Mouse (Mus musculus): ENCODE results near the gene Wdr93.
"Not testable (repeated sequence)": the region's sequence is repeated elsewhere in the genome, so short reads cannot be mapped to it uniquely, and the experiment has no call there.

Gene Wdr93

DNA sequence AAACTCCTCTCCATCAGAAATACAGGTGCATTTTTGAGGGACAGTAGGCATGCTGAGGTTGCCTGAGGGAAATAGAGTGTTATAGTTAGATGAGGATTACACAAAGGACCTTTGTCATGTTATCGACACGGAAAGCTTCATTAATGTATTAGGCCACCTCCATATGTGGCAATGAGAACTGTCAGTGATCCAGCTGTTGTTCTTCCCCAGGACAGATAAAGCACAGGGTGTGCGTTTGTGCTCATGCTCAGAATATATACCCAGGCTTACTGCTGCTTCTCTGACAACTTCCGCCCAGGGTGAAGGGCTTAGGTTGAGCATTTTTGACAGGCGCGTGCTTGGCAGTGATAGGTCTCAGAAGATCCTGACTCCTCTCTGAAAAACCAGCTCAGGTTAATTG, 6.5 kb downstream of the Wdr93 start:
- no peak for DNase-seq (ENCODE audit: low read depth)

DNA sequence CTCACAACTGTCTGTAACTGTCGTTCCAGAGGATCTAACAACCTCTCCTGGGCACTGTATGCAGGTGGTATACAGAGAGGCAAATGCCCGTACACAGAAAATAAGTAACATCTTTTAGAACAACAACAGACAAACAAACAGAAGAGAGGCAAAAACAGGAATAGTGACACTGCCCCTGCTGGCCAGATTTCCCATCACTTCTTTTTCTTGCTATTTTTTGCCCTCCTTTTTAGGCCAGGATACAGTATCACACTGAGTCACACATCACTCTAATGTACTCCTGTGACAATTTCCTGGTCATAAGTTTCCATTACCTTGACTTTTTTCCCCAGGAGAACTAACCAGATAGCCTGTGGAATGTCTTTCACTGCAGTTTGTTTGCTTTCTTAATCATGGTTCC, 13.4 kb downstream of the Wdr93 start:
- DNase-seq (ENCODE audit: low read depth), result no peak

DNA sequence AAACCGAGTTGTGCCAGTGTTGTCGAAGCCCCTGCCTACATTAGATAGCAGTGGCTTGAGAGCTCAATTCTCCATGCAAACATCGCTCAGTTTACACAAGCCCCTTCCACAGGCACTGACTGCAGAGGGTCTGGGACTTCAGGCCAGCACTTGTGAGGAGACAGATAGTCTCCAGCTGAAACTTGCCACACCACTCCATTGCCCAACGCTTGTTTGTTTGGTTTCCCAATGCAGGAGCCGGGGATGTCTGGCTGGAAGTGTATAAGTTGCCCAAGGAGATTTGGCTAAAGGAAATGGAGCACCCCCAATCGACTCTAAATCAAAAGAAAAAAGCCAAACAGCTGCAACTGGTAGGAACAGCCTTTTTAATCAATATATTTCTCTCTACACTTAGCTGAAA, 15.2 kb downstream of the Wdr93 start:
- DNase-seq (ENCODE audit: low read depth), result no peak

DNA sequence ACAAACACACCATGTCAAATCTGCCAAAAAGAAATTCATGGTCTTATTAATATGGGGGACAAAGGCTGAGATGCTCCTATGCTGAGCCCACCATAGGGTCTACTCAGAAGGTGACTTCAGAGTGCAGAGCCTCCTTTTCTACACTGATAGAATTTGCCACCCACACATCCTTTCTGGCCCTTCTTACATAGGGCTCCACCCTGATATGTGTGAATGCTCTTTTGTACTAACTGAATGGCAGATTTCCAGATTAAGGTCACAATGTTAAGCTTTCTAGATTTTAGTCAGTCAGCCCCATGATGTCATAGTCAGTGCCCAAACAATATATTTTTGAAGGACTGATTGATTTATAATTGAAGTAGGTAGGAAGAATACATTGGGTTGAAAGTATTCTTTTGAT, 16.8 kb downstream of the Wdr93 start:
- DNase-seq (ENCODE audit: low read depth), result no peak

DNA sequence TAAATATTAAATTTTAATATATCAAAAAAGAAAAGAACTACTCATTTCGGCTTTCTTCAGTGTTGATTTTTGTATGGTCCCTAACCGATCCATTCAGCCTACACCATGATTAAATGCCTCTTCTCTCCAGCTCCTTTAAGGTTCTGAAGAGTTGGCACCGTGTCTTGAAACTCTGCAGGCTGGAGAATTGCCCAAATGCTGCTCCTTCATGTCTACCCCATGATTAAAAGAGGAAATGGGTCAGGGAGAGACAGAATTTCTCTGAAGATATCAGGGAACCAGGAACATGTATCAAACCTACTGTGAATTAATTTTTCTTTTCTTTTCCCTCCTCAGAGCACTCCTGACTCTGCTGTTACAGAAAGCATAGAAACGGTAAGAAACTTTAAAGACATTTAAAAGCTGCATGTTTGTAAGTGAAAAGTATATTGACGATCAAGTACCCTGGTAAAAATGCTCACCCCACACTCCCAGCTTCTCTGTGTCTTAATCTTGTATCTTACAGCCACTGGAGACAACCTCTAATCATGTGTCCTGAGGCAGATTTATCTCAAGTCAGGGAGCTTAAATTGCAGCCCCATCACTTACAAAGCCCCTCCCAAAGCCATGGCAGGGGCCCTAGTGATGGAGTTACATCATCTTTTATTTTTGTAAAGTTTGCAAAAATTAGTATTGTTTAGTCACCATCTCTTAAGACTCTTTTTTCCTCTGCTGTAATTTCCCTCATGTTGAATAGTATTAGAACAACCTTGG, 18.3 kb downstream of the Wdr93 start:
- no peak for DNase-seq (ENCODE audit: low read depth)

DNA sequence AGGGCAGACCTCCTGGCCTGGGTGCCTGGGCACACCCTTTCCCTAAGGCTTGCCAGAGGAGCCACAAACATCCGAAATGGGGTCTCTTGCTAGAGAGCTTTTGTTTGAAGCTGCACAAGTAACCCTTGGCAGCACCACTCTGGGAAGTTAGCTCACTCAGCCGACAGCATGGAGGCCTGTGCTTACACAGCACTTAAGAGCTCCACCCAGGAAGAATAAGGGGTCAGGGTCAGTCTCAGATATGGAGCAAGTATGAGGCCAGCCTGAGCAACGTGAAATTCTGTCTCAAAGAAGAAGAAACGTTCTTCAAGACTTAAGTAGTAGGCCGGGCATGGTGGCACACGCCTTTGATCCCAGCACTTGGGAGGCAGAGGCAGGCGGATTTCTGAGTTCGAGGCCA, 19.1 kb downstream of the Wdr93 start:
- no peak for DNase-seq (ENCODE audit: low read depth)

DNA sequence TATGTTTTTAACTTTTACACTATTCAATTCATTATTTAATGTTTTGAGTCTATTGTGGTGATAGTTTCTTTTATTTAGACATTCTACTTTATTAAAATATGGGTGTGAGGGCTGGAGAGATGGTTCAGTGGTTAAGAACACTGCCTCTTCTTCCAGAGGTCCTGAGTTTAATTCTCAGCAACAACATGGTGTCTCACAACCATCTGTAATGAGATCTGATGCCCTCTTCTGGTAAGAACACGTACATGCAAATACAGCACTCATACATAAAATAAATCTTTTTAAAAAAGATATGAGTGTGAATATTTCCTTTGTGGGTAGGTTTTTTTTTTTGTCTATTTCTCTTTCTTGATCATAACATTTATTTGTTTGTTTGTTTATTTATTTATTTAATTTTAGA, 23.0 kb downstream of the Wdr93 start:
- DNase-seq (ENCODE audit: low read depth), result no peak

DNA sequence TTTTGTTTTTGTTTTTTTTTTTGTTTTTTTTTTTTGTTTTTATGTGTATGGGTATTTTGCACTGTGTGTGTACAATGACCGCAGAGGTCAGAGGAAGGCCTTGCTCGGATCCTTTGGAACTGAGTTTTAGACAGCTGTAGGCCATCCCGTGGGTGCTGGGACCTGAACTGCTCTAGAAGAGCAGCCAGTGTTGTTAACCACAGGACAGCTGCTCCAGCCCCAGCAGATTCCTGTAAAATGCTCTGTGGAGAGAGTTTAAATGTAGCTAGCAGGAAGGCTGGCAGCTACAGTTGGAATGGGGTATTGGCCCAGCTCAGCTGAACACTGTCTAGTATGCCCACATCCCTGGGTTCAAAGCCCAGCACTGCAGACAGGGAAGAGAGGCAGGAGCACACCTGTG, 26.7 kb downstream of the Wdr93 start:
- no peak for DNase-seq (ENCODE audit: low read depth)

DNA sequence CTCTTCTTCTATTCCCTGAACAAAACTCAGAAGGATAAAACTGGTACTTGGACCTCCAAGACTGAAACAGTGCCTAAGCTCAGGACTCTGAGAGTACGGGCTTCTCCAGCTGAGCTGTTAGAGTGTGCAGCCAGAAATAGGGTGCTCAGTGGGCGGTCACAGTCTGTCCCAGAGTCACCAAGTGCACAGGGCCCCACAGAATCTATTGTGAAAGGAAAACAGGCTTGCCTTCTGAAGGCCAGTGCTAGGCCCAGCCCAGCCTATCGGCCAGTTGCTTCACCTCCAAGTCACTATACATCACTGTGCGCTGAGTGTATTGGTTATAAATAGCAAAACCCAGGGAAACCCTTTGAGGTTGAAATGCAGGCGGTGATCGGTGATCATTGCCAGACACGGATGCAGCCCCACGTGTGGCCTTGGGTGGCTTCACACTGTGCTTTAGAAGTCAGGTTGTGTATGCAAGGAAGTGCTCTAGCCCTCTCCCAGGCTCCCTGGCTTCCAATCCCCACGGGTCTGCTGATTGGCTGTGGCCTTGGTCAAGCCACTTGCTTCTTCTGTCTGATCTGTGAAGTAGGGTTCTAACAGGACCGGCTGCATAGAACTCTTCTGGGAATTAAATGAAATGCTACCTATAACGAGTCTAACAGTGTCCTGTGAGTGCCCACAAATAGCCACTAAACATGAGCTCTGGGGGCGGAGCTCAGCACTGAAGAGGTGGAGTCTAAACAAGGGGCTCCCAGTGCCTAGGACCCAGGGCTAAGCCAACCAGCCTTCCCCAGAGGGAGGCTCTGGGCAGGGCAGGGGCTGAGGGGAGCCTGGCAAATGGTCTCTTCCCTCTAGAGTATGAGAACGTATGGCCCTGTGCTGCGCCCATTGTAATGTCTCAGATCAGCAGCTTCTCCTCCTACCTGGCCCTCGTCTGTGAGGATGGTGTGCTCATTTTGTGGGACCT, 28.9 kb downstream of the Wdr93 start:
- DNase-seq (ENCODE audit: low read depth), result no peak

DNA sequence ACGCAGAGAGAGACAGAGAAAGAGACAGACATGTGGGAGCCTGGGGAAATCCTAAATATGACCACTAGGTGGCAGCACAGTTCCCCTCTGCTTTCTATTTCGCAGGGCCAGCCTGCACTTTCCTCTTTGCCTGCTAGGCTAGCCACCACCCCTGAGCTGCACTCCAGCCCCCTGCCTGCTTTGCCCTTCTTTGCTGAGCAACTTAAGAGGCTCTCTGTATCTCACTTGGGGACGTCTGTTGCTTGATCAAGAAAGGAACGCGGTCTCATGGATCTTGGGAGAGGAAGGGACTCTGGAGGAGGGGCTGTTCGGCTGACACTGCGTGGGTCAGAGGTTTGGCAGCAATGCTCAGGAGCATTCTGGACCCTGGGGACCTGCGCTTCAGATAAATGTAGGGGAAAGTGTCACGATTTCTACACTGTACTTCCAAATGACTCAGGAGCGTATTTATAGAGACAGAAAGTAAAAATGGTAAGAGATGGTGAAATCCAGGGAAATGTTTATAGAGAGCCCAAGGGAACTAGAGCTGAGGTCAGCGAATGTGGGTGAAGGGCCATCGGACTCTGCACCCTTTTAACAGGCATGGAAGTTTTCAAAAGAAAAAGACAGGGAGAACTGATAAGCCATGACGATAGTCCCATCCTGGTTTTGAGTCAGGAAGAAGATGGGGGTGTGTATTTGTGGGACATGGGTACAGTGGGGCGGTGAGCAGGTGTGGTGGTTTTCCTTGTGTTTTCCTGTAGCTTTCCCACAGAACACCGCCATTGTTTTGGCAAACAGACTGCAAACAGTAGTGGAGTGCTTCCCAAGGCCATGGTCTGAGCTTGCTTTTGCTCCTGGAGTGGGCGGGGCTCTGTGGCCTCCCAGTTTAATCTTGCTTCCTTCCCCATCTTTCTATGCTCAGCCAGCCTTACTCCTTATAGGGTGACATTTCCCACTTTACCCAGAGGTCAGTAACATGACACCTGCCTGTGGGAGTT, 38.0 kb downstream of the Wdr93 start:
- DNase-seq (ENCODE audit: low read depth), result peak; percentile 63

DNA sequence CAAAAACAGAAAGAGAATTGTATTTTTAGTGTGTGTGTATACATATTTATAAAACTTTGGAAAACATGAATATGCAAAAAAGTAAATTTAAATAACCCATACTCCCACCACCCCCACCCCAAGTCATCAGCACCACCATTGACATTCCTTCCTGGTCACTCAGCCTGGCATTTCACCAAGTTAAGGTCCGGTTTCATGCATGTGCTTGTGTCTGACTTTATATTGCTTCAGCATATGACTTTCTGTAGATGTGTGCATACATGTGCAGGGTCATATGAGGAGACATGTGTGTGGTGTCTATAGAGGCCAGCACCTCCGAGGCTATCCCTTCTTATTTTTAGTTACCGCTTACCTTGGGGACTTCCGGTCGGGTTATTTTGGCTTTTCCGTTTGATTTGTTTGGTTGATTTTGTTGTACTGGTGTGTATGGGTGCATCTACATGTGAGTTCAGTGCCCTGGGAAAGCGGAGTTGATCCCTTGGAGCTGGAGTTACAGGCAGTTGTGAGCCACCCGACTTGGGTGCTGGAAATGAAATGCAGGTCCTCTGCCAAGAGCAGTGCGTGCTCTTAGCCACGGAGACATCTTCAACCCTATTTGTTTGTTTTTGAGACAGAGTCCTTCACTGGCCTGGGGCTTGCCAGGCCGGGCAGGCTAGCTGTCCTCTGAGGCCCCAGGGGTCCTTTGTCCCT, 39.0 kb downstream of the Wdr93 start:
- no peak for DNase-seq (ENCODE audit: low read depth)

DNA sequence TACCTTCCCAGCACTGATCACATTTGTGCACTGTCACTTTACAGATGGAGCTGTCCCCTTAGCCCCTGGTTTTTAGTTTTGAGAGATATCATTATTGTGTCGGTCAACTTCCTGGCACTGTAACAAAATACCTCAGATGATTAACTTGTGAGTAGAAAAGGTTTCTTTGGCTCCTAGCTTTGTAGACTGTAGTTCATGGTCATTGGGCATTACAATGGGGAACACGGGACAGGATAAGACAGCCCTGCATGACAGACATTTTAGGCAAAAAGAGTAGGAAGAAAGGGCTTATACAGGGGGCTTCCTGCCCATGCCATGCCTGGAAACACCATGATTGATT, 39.5 kb downstream of the Wdr93 start:
- no peak for DNase-seq (ENCODE audit: low read depth)

DNA sequence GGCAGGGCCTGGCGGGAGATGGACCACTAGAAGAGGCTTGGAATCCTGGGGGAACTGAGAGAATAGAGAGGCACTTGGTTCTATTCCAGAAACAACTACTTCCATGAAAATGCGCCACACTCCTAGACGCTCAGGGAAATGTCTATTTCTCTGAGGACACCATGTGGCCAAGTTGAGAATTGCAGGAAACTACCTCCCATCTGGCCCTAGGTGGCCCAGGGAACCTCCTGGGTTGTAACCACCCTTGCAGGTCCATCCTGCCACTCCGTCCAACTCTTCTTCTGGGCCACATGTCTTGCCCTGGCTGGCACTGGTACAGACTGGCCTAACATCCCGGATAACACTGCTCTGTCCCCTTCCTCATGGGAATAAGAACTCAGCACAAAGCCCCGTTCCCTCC, 43.3 kb downstream of the Wdr93 start:
- DNase-seq (ENCODE audit: low read depth), result peak; percentile 62

DNA sequence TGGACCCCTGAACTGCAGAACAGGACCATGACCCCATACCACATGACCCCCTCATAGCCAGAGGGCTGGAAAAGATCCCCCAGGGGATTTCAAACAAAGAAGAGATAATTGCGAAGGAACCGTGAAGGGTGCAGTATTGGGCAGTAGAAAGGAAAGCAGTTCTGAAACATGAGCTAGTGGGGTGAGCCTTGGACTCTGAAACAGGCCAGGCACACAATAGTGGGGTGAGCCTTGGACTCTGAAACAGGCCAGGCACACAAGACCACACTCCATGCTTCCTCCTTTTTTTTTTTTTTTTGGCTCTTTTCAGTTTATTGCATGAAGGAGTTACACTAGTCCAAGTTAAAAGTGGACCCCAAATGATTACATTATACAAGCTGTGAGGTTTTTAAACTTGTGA, 46.8 kb downstream of the Wdr93 start:
- DNase-seq (ENCODE audit: low read depth), result not testable (repeated sequence)

DNA sequence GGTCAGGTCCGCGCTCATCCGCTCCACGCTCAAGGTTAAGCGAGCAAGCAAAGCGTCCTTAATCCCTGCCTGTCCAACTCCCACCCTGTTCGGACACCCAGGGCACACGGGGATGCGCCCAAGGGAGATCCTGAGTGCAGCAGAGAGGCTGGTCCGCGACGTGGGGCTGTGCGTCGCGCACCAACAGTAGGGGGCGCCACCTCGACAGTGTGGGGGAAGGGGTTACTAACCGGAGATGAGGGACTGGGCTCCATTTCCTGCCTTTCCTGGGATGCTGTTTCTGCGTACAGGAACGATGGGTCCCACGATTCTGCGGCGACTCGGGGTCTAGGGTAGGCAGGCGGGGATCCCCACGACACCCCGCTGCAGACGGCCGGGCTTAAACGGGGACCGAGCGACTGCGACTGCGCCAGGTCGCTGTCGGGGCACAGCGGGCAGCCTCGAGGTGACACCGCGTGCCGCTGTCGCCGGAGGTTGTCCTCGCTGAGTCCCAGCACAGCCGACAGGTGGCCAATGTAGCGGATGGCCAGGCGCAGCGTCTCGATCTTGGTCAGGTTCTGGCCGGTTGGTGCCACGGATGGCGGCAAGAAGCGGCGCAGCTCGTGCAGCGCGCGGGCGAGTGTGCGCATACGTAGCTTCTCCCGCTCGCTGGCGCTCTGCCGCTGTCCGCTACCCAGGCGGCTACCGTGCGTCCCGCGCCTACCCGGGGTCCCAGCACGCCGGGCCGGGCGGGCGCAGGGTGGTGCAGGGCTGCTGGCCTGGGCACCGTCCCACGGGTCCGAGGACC, 49.9 kb downstream of the Wdr93 start:
- no peak for DNase-seq (ENCODE audit: low read depth)

DNA sequence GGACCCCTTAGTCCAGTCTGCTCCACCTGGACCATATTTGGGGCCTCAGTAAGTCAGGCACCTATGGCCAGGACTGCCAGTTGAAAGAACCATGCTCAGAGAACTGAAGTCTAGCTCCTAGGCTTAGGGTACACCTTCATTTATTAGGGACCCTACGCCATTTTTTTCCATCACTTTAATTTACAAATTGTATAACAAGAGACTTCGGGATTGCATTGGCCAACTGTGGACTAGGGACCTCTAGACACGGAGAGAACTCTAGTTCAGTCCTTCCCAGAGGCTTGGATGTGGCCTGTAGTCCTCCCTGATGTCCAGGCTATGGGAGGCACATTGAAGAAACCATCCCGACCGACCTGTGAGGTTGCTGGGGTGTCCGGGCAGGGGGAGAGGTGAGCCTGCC, 50.7 kb downstream of the Wdr93 start, which contains the start of gene Mesp1:
Gene Mesp1 (minus strand): TSS at position 101 of the 400 bp plus-strand sequence.
- DNase-seq (ENCODE audit: low read depth), result no peak

DNA sequence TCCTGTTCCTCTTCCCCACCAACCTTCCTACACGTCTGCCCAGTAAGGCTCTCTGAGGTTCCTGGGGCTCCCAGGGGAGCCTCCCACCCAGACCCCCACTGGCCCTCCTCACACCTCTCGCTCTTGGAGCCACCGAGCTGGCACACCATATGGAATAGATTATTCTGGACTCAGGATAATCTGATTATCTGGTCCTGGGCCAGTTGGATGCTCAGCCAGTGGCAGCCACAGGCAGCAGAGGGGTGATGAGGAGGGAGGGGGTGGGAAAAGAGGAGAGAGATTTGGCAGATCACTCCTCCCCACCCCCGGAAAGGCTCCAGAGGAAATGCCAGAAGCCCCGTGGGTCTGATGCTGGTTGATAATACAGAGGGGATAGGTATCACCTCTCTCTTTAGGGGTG, 55.6 kb downstream of the Wdr93 start:
- DNase-seq (ENCODE audit: low read depth), result no peak

DNA sequence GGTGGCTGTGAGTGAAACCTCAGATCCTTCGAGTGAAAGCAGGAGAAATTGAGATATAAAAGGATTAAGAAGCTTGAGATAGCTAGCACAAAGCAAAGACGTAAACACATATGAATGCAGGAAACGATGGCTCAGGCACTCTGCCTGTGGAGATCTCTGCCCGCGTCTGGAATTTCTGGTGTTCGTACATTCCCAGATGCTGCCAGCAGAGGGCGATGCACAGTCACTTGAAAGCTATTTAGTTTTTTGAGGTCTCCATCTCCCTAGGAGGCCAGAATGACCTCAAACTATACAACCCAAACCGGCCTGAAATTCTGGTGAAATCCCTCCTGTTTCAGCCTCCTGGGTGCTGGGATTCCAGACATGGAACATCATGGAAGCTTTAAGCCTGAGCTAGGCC, 56.1 kb downstream of the Wdr93 start:
- DNase-seq (ENCODE audit: low read depth), result peak; percentile 50

DNA sequence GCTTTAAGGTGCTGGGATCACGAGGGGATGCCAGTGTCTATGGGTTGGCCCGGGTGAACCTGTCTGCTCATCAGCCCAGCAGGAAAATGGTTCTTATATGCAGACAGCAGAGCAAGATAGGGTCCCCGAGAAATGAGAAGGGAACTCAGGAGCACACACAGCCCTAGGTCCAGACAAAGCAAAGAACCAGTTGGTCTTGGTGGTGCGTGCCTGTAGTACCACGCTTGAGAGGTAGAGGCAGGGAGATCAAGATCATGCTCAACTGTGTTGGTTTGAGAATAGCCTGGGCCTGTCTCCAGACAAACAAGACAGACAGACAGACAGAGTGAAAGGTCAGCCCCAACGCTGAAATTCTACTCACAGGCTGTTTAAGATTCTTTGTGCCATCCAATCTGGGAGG, 56.5 kb downstream of the Wdr93 start:
- no peak for DNase-seq (ENCODE audit: low read depth)

DNA sequence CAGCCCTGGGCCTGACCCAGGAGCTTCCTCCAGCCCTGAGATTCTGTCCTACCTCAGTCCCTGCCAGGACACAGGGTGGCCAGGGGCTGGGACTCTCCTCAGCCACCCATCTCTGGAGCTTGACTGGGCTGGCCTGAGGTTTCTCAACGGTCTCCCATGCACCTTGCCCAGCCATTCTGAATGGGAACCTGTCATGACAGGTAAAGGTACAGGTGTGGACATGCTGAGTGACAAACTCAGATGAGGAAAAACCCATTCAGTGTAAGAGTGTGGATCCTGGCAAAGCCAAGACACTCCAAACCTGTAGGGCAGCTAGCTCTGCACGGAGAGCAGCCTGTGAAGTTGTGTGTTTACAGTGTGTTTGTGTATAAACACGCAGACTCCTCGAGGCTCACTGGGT, 57.4 kb downstream of the Wdr93 start:
- no peak for DNase-seq (ENCODE audit: low read depth)

DNA sequence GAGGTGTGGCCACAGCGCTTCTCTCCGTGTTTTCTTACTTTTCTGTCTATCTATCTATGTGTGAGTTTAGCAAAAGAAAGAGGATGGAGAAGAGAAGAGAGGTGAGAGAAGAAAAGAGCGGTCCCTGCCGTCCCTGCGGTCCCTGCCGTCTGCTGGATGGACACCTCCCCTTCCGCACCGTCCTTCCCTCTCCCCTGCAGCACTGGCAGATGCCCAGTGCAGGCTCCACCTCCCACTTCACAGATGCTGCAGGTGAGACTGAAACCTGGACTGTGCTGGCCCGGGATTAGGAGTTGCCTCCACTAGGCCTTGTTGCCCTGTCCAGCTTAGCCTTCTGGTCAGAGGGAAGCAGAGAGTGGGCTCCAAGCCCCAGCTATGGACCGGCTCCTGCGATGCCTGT, 58.4 kb downstream of the Wdr93 start:
- no peak for DNase-seq (ENCODE audit: low read depth)
